Mouse (Mus musculus) megakaryocyte, adult 5-6 weeks (primary cell): ENCODE results near the gene Lilr4b. TPM values are rescaled to one million over a fixed set of nuclear protein-coding genes. Genes with fewer than 3 reads are reported as not detected.
A peak's percentile ranks its signal among the peaks of the same experiment; 100 is the strongest.
"Not testable (repeated sequence)": the region's sequence is repeated elsewhere in the genome, so short reads cannot be mapped to it uniquely, and the experiment has no call there.

Experiments
- ATAC-seq: 2 replicates; pipeline ENCODE4 v1.8.0; 2016; ENCODE audit warnings: mild to moderate bottlenecking, inconsistent platforms; ENCODE audit not compliant: poor library complexity, severe bottlenecking
- total RNA-seq, 2 experiments: library from RNA; stranded (forward) in 1 of 2; stranded (reverse) in 1 of 2; fragments of 153-499, 151-499 nt in 1 of 2; fragments of 221-1000, 200-1000 nt in 1 of 2; gene quantifications; 2 replicates each; pipeline versions ENCODE4 v1.2.3 to v1.2.4; 2015 to 2017

The Lilr4b gene
- total RNA-seq (2015) (418 and 485 TPM in 2 replicates), total RNA-seq (2017) (237 and 284 TPM in 2 replicates)

GRCm38 (mm10) chr10:51480397-51480796, at the start of gene Lilr4b, which contains the start of gene Gm49339:
Gene Lilr4b, plus strand, starts transcription at chr10:51480632.
Gene Gm49339, plus strand, starts transcription at chr10:51480612.
- peak; percentile 91 for ATAC-seq

- ATAC-seq, result peak; percentile 58
Observed at GRCm38 (mm10) chr10:51432940-51433339, 47.5 kb upstream of the Lilr4b start.

GRCm38 (mm10) chr10:51435684-51436083, 44.7 kb upstream of the Lilr4b start:
- ATAC-seq, result peak; percentile 93

GRCm38 (mm10) chr10:51451610-51452009, 28.8 kb upstream of the Lilr4b start:
- ATAC-seq, result no peak

GRCm38 (mm10) chr10:51453616-51454298, 26.7 kb upstream of the Lilr4b start:
- peak; percentile 72 for ATAC-seq

- ATAC-seq, result peak; percentile 51
Observed at GRCm38 (mm10) chr10:51454365-51454764, 26.1 kb upstream of the Lilr4b start.

- ATAC-seq, result peak; percentile 67
Observed at GRCm38 (mm10) chr10:51455762-51456161, 24.7 kb upstream of the Lilr4b start.

- ATAC-seq, result peak; percentile 30
Observed at GRCm38 (mm10) chr10:51456369-51456768, 24.1 kb upstream of the Lilr4b start.

GRCm38 (mm10) chr10:51463800-51464199, 16.6 kb upstream of the Lilr4b start:
- ATAC-seq, result not testable (repeated sequence)

GRCm38 (mm10) chr10:51490691-51491090, 10.3 kb downstream of the Lilr4b start, which contains the start of gene Lilrb4a:
Gene Lilrb4a, plus strand, starts transcription at chr10:51490956.
- peak; percentile 89 for ATAC-seq

- ATAC-seq, result peak; percentile 80
Observed at GRCm38 (mm10) chr10:51520021-51520420, 39.6 kb downstream of the Lilr4b start.

GRCm38 (mm10) chr10:51521453-51521852, 41.0 kb downstream of the Lilr4b start:
- peak; percentile 64 for ATAC-seq

- ATAC-seq, result peak; percentile 43
Observed at GRCm38 (mm10) chr10:51526090-51526489, 45.7 kb downstream of the Lilr4b start.

GRCm38 (mm10) chr10:51526633-51527032, 46.2 kb downstream of the Lilr4b start:
- ATAC-seq, result no peak

GRCm38 (mm10) chr10:51528840-51529434, 48.5 kb downstream of the Lilr4b start:
- ATAC-seq, result peak; percentile 30

- no peak for ATAC-seq
Observed at GRCm38 (mm10) chr10:51529497-51529896, 49.1 kb downstream of the Lilr4b start.

GRCm38 (mm10) chr10:51530813-51531212, 50.4 kb downstream of the Lilr4b start:
- ATAC-seq, result peak; percentile 83

Other genes with a start within 250 kb of the Lilr4b start
- 18.4 and 53.3 TPM in 2 replicates for gene Gm49339, start within 50 bp of the Lilr4b start, total RNA-seq (2015)
- 25.7 and 36.4 TPM in 2 replicates for gene Gm49339, start within 50 bp of the Lilr4b start, total RNA-seq (2017)
- 925 and 1,007 TPM in 2 replicates for gene Lilrb4a, start 10.3 kb downstream of the Lilr4b start, total RNA-seq (2015)
- 681 and 727 TPM in 2 replicates for gene Lilrb4a, start 10.3 kb downstream of the Lilr4b start, total RNA-seq (2017)
- gene Fam162b, start 109.9 kb downstream of the Lilr4b start, total RNA-seq (2015), result not detected in 2 replicates
- gene Fam162b, start 109.9 kb downstream of the Lilr4b start, total RNA-seq (2017), result not detected in 2 replicates
- gene Gprc6a, start 150.8 kb downstream of the Lilr4b start, total RNA-seq (2015), result not detected in 2 replicates
- not detected in 2 replicates for gene Gprc6a, start 150.8 kb downstream of the Lilr4b start, total RNA-seq (2017)
- gene Rfx6, start 197.1 kb downstream of the Lilr4b start, total RNA-seq (2015), result not detected in 2 replicates
- gene Rfx6, start 197.1 kb downstream of the Lilr4b start, total RNA-seq (2017), result not detected in 2 replicates